Mouse (Mus musculus) testis, adult 2 months (tissue): ENCODE results near the gene Olfr671.

ENCODE experiments used
- CTCF ChIP-seq: fragments of 200-500 bp; IDR thresholded peaks from 2 replicates; pipeline ENCODE4 v1.5.1; 2012; ENCODE audit warnings: low read depth, mild to moderate bottlenecking, inconsistent platforms, low read length, moderate library complexity; ENCODE audit not compliant: control insufficient read depth, insufficient read depth, insufficient replicate concordance
- POLR2A ChIP-seq: fragments of 200-500 bp; IDR thresholded peaks from 2 replicates; pipeline ENCODE4 v1.6.1; 2012; ENCODE audit warnings: low read depth, mild to moderate bottlenecking, inconsistent platforms, low read length, moderate library complexity; ENCODE audit not compliant: control insufficient read depth

DNA sequence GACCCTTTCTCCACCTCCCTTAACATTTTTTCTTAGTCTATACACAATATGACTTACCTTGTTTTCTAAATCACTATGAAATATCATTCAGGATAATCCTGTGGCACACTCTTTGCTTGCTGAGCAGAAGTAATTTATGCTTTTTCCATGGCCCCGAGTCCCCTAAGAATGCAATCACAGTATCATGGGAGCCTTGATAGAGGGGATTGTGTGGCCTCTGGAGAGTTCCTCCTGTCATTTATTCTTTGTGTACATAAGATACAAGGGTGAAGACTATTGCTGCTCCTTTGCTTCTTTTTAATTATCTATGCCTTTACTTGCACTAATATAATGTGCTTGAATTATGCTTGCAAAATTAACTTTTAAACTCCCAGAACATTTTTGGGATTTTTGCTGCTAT is at the start of gene Olfr671:
- TF ChIP-seq CTCF, result no peak
- TF ChIP-seq POLR2A, result no peak
